Mouse (Mus musculus): Measurements from ENCODE around the gene Grhl1.

DNA sequence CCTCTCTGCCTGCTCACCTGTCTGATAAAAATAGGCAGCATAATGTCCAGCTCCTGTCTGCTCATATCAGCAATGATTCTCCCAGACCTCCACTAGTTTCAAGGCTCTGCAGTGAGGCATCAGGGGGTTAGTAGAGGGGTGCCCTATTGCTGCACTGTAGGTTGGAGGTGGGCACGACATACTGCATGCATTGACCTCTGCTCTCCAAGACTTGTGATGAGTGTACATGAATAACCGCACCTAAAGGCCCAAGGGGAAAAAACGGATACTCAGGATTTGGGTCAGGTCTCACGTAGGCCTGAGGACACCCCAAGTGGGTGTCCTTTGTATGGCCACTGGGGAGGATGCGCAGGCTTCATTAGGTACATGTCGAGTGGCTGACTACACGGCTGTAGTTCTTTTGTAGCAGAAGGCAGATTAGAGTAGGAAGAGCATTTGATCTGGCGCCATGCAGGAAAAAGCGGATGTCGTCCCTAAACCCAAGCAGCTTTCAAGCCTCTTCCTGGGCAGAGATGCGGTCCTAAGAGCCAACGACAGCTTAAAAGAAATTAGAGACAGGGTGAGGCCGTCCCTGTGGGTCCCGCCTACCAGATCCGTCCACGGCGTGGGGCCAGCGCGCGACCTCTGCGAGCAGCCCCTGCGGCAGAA, 78.5 kb downstream of the Grhl1 start:
- TF ChIP-seq EP300 (IDR thresholded peaks at IDR 0.05; ENCODE audit: low read depth) (no peak), CTCF (IDR thresholded peaks at IDR 0.05; ENCODE audit: low read depth) (no peak)
